13 mouse cellular contexts compared by ENCODE assay signal in the genomic region with DNA sequence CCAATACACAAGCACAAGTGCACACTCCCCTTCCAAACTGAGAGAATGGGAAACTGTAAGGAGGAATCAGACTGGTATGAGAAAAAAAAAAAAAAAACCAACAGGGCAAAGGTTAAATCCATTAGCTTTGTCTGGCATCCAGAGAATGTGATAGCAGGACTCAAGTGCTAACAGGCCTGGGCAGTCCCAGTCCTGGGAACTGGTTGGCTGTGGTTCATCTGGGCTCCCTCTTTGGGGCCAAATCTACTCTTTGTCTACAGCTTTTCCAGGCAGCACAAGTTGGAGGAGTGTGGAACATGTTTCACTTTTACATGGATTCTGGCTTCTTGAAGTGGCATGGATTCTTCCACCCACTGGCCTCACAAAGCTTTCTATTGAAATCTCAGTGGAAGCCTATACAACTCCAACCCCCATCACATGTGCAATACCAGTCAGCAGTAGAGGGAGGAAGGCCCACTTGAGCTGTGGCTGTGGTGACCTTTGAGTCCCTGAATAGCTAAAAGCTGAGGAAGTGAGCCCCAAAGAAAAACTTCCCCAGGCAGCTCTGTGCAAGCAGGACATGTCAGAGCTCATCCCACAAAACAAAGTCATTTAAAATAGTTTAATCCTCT. TPM values are rescaled to one million over a fixed set of nuclear protein-coding genes. Genes with fewer than 3 reads are reported as not detected.
DNase-seq lines count a peak whose midpoint lies in the region; ATAC-seq and TF ChIP-seq lines count a peak whose summit lies in the region.
"Had no signal": no experiment of that assay in that cellular context is flagged by ENCODE, and none has a peak within 500 bp of the region (broad histone marks: within the 10 kb centered on the region; RNA-seq: fewer than 3 reads in every experiment).

No protein-coding gene starts in this region.

- peak; percentile 95 for ATAC-seq in heart, embryonic 16.5 days (replicated peaks; ENCODE audit: extremely low read depth, insufficient read depth, low FRiP score)
- peak; percentile 94 for ATAC-seq in lung, postnatal 0 days
- ATAC-seq in cerebellum, adult (ENCODE audit: insufficient number of reproducible peaks, low FRiP score, low TSS enrichment): no peak

- no peaks in the 10 kb centered on the region for H3K27me3 ChIP-seq in heart, embryonic 16.5 days (ENCODE audit: control insufficient read depth, insufficient read depth, low read length)
- H3K27me3 ChIP-seq in lung, postnatal 0 days (replicated peaks; ENCODE audit: insufficient read depth, low read length): no peaks in the 10 kb centered on the region
- H3K27me3 ChIP-seq: hindbrain, embryonic 15.5 days had no signal

- DNase-seq in heart, adult 18-20 months: peak; percentile 43 to 53
- no peak for DNase-seq in heart, postnatal 36 days
- peak; percentile 62 for DNase-seq in embryo, embryonic 10.5 days (ENCODE audit: low spot score)
- peak; percentile 77 for DNase-seq in lung, postnatal 0 days (ENCODE audit: low spot score)
- no peak for DNase-seq in cerebellum, postnatal 10 days
- DNase-seq in left cerebral cortex, postnatal 25 days (ENCODE audit: low spot score in 2 of 2): no peak
- DNase-seq: B cell, adult 2 months; cerebellum, postnatal 14 days; thymus, postnatal 4 days had no signal

- peak; percentile 98 for TF ChIP-seq EP300 in lung, postnatal 0 days (IDR thresholded peaks at IDR 0.05)

- intact Hi-C loops in heart, postnatal 36 days (cut with DNase I): no loop called here
- intact Hi-C loops in left cerebral cortex, postnatal 25 days (cut with DNase I): no loop called here

- H3K9me3 ChIP-seq in heart, embryonic 16.5 days (replicated peaks; ENCODE audit: control insufficient read depth, low read length): no peaks in the 10 kb centered on the region
- H3K9me3 ChIP-seq in lung, postnatal 0 days (ENCODE audit: low read length): no peaks in the 10 kb centered on the region
- H3K9me3 ChIP-seq: hindbrain, embryonic 15.5 days had no signal

- no peak overlapping the region for H3K4me3 ChIP-seq in heart, embryonic 16.5 days (ENCODE audit: low read length)
- no peak overlapping the region for H3K4me3 ChIP-seq in lung, postnatal 0 days (ENCODE audit: low read depth, low read length)
- H3K4me3 ChIP-seq: hindbrain, embryonic 15.5 days had no signal

- H3K4me2 ChIP-seq in heart, embryonic 16.5 days (ENCODE audit: low read depth, low read length): no peak overlapping the region
- H3K4me2 ChIP-seq in lung, postnatal 0 days (replicated peaks; ENCODE audit: low read depth, low read length): no peak overlapping the region
- H3K4me2 ChIP-seq: hindbrain, embryonic 15.5 days had no signal

- no peaks in the 10 kb centered on the region for H3K36me3 ChIP-seq in heart, embryonic 16.5 days (ENCODE audit: control insufficient read depth, insufficient read depth)
- no peaks in the 10 kb centered on the region for H3K36me3 ChIP-seq in lung, postnatal 0 days (ENCODE audit: insufficient read depth, low read length)
- H3K36me3 ChIP-seq: hindbrain, embryonic 15.5 days had no signal

- H3K9ac ChIP-seq in heart, embryonic 16.5 days (ENCODE audit: low read length): no peak overlapping the region
- H3K9ac ChIP-seq in lung, postnatal 0 days (replicated peaks; ENCODE audit: low read depth): no peak overlapping the region
- H3K9ac ChIP-seq: hindbrain, embryonic 15.5 days had no signal

- H3K4me1 ChIP-seq in heart, embryonic 16.5 days (ENCODE audit: control insufficient read depth, insufficient read depth, low read length): peaks cover 10% of the 10 kb centered on the region
- H3K4me1 ChIP-seq in lung, postnatal 0 days (ENCODE audit: insufficient read depth, low read depth, low read length): peaks cover 4% of the 10 kb centered on the region; the same call in 1 of the 2 replicates
- H3K4me1 ChIP-seq: hindbrain, embryonic 15.5 days had no signal

- TF ChIP-seq CTCF in lung, postnatal 0 days (IDR thresholded peaks at IDR 0.05): no peak

- H3K27ac ChIP-seq in heart, embryonic 16.5 days (ENCODE audit: low read length): peak overlapping the region; percentile 87
- peak overlapping the region; percentile 75 for H3K27ac ChIP-seq in lung, postnatal 0 days (ENCODE audit: low read length)
- H3K27ac ChIP-seq: hindbrain, embryonic 15.5 days had no signal

RNA-seq across cellular contexts. Expression of a gene that starts 14.9 kb away (rescaled TPM):
- 1 to 10 TPM; 1.3 to 3.5 TPM for total RNA-seq in heart, adult 18-20 months (2021)
- 1 to 10 TPM; 2.1 to 2.6 TPM for total RNA-seq in heart, postnatal 36 days (2021)
- 0.14 and 0.29 TPM in 2 replicates for polyA plus RNA-seq in heart, embryonic 16.5 days (2015; fragmentation: Nextera tagmentation; extraction: Ambion mirVana)
- polyA plus RNA-seq in lung, postnatal 0 days (2015; fragmentation: Nextera tagmentation; extraction: Ambion mirVana): 0.07 and 0.11 TPM in 2 replicates
- total RNA-seq in left cerebral cortex, postnatal 25 days (2021): not detected
- total RNA-seq: megakaryocyte, adult 5-6 weeks had no signal
- polyA plus RNA-seq: hindbrain, embryonic 15.5 days had no signal

RNA-seq across cellular contexts. Expression of a gene that starts 52.1 kb away (rescaled TPM):
- total RNA-seq in heart, adult 18-20 months (2021): 10 to 100 TPM; 31.5 to 39.0 TPM
- 10 to 100 TPM; 38.5 to 49.1 TPM for total RNA-seq in heart, postnatal 36 days (2021)
- 22.4 and 26.8 TPM in 2 replicates for polyA plus RNA-seq in heart, embryonic 16.5 days (2015; fragmentation: Nextera tagmentation; extraction: Ambion mirVana)
- polyA plus RNA-seq in lung, postnatal 0 days (2015; fragmentation: Nextera tagmentation; extraction: Ambion mirVana): 232 and 253 TPM in 2 replicates
- total RNA-seq in left cerebral cortex, postnatal 25 days (2021): 1 to 10 TPM; 1.3 to 1.6 TPM

Comparison
In these comparisons a context has a peak if more than half of its experiments do, and no peak if none do; other contexts are left out.
1. DNase-seq: peak in heart, adult 18-20 months (2 of 2), embryo, embryonic 10.5 days (single experiment) and lung, postnatal 0 days (single experiment); none in heart, postnatal 36 days (0 of 2), cerebellum, postnatal 10 days (0 of 2) and left cerebral cortex, postnatal 25 days (0 of 2).
2. RNA of a gene that starts 52.1 kb away (total RNA-seq): 38.5 to 49.1 TPM in heart, postnatal 36 days and 31.5 to 39.0 TPM in heart, adult 18-20 months; 1.3 to 1.6 TPM in left cerebral cortex, postnatal 25 days; every median in the first group is over 10 times any median in the second.